Mouse (Mus musculus): ENCODE measurements around the gene Fli1. TPM values are rescaled to one million over a fixed set of nuclear protein-coding genes. Genes with fewer than 3 reads are reported as not detected.

Gene Fli1
- polyA plus RNA-seq, 1 experiment from 2014 or later = 21.6 TPM

GRCm38 (mm10) chr9:32502256-32503010, 40.2 kb downstream of the Fli1 start:
- Histone ChIP-seq H3K27me3 (ENCODE audit: insufficient read depth, low read length) (no peaks in the 10 kb centered on the region), H3K4me2 (ENCODE audit: low read length) (no peak overlapping the region), H3K36me3 (ENCODE audit: insufficient read depth, low read length) (no peaks in the 10 kb centered on the region), H3K27ac (0 out of 2 replicates have a peak overlapping the region, but pooled peaks have one; percentile 44), H3K9ac (ENCODE audit: low read depth, low read length) (no peak overlapping the region), H3K4me3 (replicated peaks; ENCODE audit: low read depth, low read length) (no peak overlapping the region), H3K4me1 (replicated peaks; ENCODE audit: insufficient read depth, low read length) (peaks cover 20% of the 10 kb centered on the region; the same call in 1 of the 2 replicates), H3K9me3 (replicated peaks; ENCODE audit: low read length) (no peaks in the 10 kb centered on the region)
- WGBS = 65% methylated on average over 11 of the region's 11 CpGs
- DNase-seq (ENCODE audit: low spot score) (no peak), ATAC-seq (replicated peaks; ENCODE audit: low FRiP score, low read depth) (no peak)
- TF ChIP-seq CTCF (IDR thresholded peaks at IDR 0.05; ENCODE audit: low read depth) = no peak

DNA sequence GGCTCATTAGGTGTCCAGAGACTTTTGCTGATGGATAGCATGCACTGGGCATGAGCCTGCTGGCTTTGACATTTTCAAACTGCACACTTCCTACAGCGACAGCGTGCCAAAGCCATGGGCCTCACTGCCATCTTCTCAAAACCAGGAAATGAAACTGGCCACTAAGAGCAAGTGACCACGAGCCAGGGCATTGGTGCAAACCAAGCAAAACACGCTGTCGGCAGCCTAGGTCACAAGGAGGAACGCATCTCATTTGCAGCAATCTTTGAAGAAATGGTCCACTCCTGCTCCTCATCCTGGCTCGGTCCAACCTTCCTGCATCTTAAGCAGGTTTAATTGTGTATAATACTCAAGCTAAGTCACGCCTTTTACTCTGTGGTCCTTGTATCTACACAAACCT, 41.8 kb downstream of the Fli1 start:
- Histone ChIP-seq H3K27ac (no peak overlapping the region), H3K36me3 (ENCODE audit: insufficient read depth, low read length) (no peaks in the 10 kb centered on the region), H3K4me1 (replicated peaks; ENCODE audit: insufficient read depth, low read length) (peaks cover 18% of the 10 kb centered on the region; the same call in 1 of the 2 replicates), H3K4me3 (replicated peaks; ENCODE audit: low read depth, low read length) (no peak overlapping the region), H3K9ac (ENCODE audit: low read depth, low read length) (no peak overlapping the region), H3K4me2 (ENCODE audit: low read length) (no peak overlapping the region), H3K9me3 (replicated peaks; ENCODE audit: low read length) (no peaks in the 10 kb centered on the region), H3K27me3 (ENCODE audit: insufficient read depth, low read length) (no peaks in the 10 kb centered on the region)
- no peak for TF ChIP-seq CTCF (IDR thresholded peaks at IDR 0.05; ENCODE audit: low read depth)
- DNase-seq (ENCODE audit: low spot score) (no peak), ATAC-seq (replicated peaks; ENCODE audit: low FRiP score, low read depth) (no peak)
- WGBS = 71% methylated on average over 8 of the region's 8 CpGs

DNA sequence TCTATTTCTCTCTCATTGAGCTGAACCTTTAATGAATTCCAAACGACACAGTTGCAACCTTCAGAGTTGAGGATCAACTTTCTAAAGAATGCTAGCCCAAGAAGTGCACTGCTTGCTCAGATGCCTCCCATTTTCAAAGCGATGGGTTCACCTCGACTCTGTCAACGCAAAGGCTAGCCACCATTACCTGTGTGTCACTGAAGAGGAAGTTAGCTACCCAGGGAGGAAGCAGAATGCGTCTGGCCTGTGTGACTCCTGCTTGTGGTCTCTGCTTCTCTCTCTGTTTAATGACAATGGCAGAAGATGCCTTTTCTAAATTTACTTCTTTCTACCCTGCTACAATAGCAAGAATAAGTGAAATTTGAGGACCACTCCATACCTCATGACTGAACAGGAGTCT, 42.6 kb downstream of the Fli1 start:
- 60% methylated on average over 5 of the region's 5 CpGs for WGBS
- Histone ChIP-seq H3K4me2 (ENCODE audit: low read length) (no peak overlapping the region), H3K9ac (ENCODE audit: low read depth, low read length) (no peak overlapping the region), H3K27me3 (ENCODE audit: insufficient read depth, low read length) (no peaks in the 10 kb centered on the region), H3K4me3 (replicated peaks; ENCODE audit: low read depth, low read length) (no peak overlapping the region), H3K36me3 (ENCODE audit: insufficient read depth, low read length) (no peaks in the 10 kb centered on the region), H3K27ac (no peak overlapping the region), H3K4me1 (replicated peaks; ENCODE audit: insufficient read depth, low read length) (peaks cover 16% of the 10 kb centered on the region), H3K9me3 (replicated peaks; ENCODE audit: low read length) (no peaks in the 10 kb centered on the region)
- no peak for DNase-seq (ENCODE audit: low spot score)
- no peak for TF ChIP-seq CTCF (IDR thresholded peaks at IDR 0.05; ENCODE audit: low read depth)
- ATAC-seq (replicated peaks; ENCODE audit: low FRiP score, low read depth) = no peak

- Histone ChIP-seq H3K9ac (ENCODE audit: low read depth, low read length) (no peak overlapping the region), H3K4me3 (replicated peaks; ENCODE audit: low read depth, low read length) (no peak overlapping the region), H3K27ac (no peak overlapping the region), H3K4me2 (ENCODE audit: low read length) (no peak overlapping the region), H3K27me3 (ENCODE audit: insufficient read depth, low read length) (no peaks in the 10 kb centered on the region), H3K36me3 (ENCODE audit: insufficient read depth, low read length) (no peaks in the 10 kb centered on the region), H3K9me3 (replicated peaks; ENCODE audit: low read length) (no peaks in the 10 kb centered on the region), H3K4me1 (replicated peaks; ENCODE audit: insufficient read depth, low read length) (peaks cover 16% of the 10 kb centered on the region)
- DNase-seq (ENCODE audit: low spot score) (peak; percentile 69), ATAC-seq (replicated peaks; ENCODE audit: low FRiP score, low read depth) (no peak)
- 9% methylated on average over 6 of the region's 6 CpGs for WGBS
- TF ChIP-seq CTCF (IDR thresholded peaks at IDR 0.05; ENCODE audit: low read depth) = no peak
Observed at GRCm38 (mm10) chr9:32499469-32499868, 43.2 kb downstream of the Fli1 start.

DNA sequence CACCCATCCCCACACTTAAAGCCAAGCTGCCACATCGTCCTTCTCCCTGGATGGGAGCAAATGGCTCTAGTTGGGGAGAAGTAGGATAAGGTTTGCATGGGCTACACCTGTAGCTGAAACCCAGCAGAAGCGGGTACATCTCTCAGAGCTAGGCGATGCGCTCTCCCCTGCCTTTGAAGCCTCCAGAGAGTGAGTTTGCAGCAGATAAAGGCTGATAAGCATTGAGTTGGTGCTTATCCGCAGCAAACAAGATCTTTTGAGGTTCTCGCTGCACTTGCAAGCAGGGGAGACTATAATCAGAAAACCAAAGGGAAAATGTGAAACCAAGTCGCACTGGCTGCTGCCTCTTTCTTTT, 47.0 kb downstream of the Fli1 start:
- WGBS = 46% methylated on average over 7 of the region's 7 CpGs
- no peak overlapping the region for H3K9ac ChIP-seq (ENCODE audit: low read depth, low read length)
- no peak overlapping the region for H3K27ac ChIP-seq
- DNase-seq (ENCODE audit: low spot score) (no peak), ATAC-seq (replicated peaks; ENCODE audit: low FRiP score, low read depth) (no peak)
- peaks cover 19% of the 10 kb centered on the region for H3K4me1 ChIP-seq (replicated peaks; ENCODE audit: insufficient read depth, low read length)
- H3K4me2 ChIP-seq (ENCODE audit: low read length) = no peak overlapping the region
- no peaks in the 10 kb centered on the region for H3K27me3 ChIP-seq (ENCODE audit: insufficient read depth, low read length)
- no peaks in the 10 kb centered on the region for H3K36me3 ChIP-seq (ENCODE audit: insufficient read depth, low read length)
- no peak overlapping the region for H3K4me3 ChIP-seq (replicated peaks; ENCODE audit: low read depth, low read length)
- no peaks in the 10 kb centered on the region for H3K9me3 ChIP-seq (replicated peaks; ENCODE audit: low read length)
- no peak for TF ChIP-seq CTCF (IDR thresholded peaks at IDR 0.05; ENCODE audit: low read depth)

- 18% methylated on average over 8 of the region's 8 CpGs for WGBS
- Histone ChIP-seq H3K9ac (ENCODE audit: low read depth, low read length) (no peak overlapping the region), H3K27me3 (ENCODE audit: insufficient read depth, low read length) (no peaks in the 10 kb centered on the region), H3K4me2 (ENCODE audit: low read length) (no peak overlapping the region), H3K4me3 (replicated peaks; ENCODE audit: low read depth, low read length) (no peak overlapping the region), H3K9me3 (replicated peaks; ENCODE audit: low read length) (no peaks in the 10 kb centered on the region), H3K27ac (no peak overlapping the region), H3K36me3 (ENCODE audit: insufficient read depth, low read length) (no peaks in the 10 kb centered on the region), H3K4me1 (replicated peaks; ENCODE audit: insufficient read depth, low read length) (peaks cover 19% of the 10 kb centered on the region)
- no peak for TF ChIP-seq CTCF (IDR thresholded peaks at IDR 0.05; ENCODE audit: low read depth)
- ATAC-seq (replicated peaks; ENCODE audit: low FRiP score, low read depth) (no peak), DNase-seq (ENCODE audit: low spot score) (no peak)
Observed at GRCm38 (mm10) chr9:32494891-32495642, 47.6 kb downstream of the Fli1 start.
